Mouse (Mus musculus) mature B cell (primary cell): ENCODE results near the gene Ucn.

Source experiments
- in situ Hi-C: fragments of 300-500 bp; cut with MboI; formaldehyde crosslinking; loops from 2 replicates; pipeline ENCODE4 v1.14.3; 2019

The Ucn gene

GRCm38 (mm10) chr5:31138241-31138967 lies at the start of gene Ucn:
TSS of gene Ucn (minus strand) at chr5:31138829.
- in situ Hi-C loops: no loop called here

GRCm38 (mm10) chr5:31183678-31184077 lies 45.0 kb upstream of the Ucn start:
- in situ Hi-C loops: no loop called here

DNA sequence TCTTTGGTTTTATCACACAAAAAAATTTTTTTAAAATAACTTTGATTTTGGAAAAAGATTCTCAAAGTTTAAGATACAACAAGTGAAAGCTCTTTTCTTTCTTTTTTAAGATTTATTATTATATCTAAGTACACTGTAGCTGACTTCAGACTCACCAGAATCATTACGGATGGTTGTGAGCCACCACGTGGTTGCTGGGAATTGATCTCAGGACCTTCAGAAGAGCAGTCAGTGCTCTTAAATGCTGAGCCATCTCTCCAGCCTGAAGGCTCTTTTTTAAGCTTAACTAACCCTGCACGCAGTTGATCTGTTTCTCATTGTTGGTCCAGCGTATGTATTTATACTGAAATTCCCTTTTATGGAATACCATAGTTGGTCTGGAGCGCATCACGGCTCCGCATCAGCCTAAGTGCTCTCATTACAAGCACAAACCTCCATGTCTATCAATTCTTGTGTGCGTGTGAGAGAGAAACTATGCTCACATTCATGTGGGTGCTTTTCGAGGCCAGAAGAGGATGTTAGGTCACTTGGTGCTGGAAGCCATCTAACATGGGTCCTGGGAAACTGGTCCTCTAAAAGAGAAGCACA lies 42.6 kb upstream of the Ucn start:
- in situ Hi-C loops: no loop called here

DNA sequence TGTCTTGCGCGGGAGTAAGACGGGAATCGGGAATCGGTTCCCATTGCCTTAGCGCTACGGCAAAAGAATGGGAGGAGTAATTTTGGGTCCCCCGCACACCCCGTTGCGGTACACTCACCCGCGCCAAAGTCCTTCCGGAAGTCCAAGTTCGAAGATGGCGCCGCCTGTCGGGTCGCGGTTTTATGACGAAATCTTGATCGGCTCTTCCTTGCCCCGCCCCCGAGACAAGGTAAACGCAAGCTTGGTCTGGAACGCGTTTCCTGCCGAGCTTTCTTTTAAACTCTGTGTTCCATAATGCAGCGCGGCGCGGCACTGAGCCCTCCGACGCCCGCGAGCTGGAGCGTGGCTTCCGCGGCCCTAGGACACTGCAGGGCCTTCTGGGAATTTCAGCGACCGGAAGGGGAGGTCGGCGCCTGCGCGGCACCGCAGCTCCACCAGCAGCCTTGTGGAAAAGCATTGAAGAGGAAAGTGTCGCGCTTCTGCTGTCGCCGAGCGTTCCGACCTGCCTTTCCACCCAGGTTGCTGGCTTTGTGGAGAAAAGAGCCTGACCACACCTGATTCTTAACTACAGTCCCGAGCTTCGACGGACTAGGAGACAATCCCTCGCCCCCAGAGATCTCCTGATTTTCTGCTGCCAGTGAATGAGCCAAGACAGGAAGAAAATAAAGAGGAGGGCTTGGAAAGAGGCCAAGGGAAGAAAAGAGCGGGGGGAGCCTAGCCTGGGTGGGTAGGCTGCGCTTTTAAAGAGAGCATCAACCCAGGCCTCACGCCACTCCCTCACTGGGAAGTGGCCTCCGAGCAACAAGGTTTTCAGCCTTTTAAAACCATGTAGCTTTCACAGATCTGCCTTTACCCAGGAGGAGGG lies 41.4 kb upstream of the Ucn start, which contains the start of the genes Gm29609 and Gtf3c2:
Gm29609 (minus strand) TSS at position 146 of the 865 bp plus-strand sequence.
Gtf3c2 (minus strand) TSS at position 379 of the 865 bp plus-strand sequence.
- in situ Hi-C loops: no loop called here

- in situ Hi-C loops: no loop called here
These were observed 40.7 kb upstream of the Ucn start for GRCm38 (mm10) chr5:31179301-31179765.

DNA sequence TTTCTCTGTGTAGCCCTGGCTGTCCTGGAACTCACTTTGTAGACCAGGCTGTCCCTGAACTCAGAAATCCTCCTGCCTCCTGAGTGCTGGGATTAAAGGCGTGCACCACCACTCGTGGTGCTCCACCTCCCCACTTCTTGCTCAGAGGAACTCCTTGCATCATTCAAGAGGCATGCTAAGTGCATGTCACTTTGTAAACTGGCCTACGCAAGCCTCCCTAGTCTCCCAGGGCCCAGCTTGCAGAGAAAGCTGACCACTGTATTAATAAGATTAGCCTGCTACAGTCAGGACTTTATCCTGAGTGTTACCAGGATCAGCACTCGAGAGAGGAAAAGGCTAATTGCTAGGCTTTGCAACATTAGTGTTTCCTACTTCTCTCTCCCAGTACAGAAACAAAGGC lies 30.0 kb upstream of the Ucn start:
- in situ Hi-C loops: no loop called here

DNA sequence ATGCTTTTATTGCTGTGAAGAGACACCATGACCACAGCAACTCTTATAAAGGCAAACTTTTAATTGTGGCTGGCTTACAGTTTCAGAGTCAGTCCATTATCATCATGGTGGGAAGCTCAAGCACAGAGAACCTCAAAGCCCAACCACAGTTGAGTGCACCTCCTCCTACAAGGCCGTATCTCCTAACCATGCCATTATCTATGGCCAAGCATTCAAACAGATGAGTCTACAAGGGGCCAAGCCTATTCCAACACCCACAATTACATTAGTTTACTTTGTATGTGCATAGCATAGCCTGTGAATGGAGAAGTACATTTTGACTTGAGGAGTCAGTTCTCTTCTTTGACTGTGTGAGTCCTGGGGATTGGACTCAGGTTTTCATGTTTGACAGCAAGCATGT lies 26.2 kb upstream of the Ucn start:
- in situ Hi-C loops: no loop called here

GRCm38 (mm10) chr5:31162462-31162861 lies 23.8 kb upstream of the Ucn start:
- in situ Hi-C loops: no loop called here

DNA sequence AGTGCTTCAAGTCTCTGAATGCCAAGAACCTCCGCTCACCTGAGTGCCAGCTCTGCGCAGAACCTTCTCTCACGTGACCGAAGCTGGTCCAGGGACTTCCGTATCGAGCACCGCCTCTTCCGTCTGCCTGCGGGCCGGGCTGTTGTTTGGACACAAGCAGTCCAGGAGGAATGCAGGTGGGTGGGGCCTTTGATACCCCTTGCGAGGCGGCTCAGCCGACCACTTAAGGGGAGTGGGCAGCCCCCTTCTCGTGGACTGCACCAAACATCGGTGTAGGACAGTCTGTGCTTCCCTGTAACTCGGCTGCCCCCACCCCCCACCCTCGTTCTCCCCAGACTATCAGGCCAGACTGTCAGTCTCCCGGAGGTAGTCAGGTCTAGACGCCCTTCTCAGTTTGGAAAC lies 15.5 kb upstream of the Ucn start, which contains the start of gene Mpv17:
Mpv17 (minus strand) TSS at position 100 of the 402 bp plus-strand sequence.
- in situ Hi-C loops: no loop called here

GRCm38 (mm10) chr5:31153516-31154151 lies 15.0 kb upstream of the Ucn start:
- in situ Hi-C loops: no loop called here

DNA sequence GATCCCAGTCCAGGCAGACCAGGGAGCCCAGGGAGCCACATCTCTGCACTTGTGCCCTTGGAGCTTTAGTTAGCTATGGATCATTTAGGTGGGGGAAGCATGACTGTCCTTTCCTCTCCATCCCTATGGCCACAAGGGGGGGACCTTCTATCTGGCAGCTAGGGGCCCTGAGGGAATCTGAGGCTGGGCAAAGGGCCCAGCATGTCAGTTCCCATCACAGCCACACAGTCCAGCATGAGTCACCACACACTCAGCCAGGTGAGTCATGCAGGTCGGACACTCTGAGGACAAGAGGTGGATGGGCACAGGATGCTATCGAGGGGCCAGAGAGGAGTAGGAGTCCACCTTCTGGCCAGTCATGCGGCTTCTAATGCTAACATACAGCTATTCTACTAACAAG lies 13.1 kb upstream of the Ucn start:
- in situ Hi-C loops: no loop called here

DNA sequence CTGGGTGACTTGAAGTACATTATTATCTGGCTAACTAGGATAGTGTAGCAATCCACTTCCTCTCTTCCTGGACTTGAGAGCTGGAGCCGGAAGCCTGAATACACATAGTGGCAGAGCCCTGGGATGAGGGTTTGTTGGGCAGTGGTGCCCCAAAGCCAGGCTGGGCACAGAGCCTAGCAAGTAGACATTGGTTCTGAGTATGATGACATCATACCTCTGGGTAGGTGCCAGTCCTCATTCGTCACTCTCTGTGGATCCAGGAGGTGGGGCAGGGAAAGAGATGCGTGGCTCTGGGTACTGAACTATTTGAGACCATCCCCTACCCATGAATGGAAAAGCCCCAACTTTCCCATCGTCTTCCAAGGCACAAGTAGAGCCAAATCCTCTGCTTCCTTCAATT lies 11.2 kb upstream of the Ucn start:
- in situ Hi-C loops: no loop called here

DNA sequence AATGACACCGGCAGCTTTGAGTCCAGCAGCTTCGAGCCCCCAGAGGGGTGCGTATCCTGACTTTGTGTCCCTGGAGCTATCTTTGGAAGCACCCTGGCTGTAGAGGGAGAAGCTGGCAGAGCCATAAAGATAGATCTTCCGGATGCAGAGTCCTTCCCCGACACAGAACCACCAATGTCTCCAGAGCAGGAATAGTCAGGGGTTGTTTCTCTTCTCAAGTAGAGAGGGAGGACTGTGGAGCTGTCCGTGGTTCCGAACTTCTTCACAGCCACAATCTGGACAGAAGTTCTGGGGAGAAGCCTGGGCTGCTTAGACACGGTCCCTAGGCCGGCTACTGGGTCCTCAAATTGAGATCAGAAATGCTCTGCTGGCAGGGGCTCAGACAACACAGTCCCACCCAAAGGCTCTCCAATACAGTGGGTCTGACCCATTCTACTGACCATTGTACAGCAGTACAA lies 368 bp upstream of the Ucn start:
- in situ Hi-C loops: no loop called here

DNA sequence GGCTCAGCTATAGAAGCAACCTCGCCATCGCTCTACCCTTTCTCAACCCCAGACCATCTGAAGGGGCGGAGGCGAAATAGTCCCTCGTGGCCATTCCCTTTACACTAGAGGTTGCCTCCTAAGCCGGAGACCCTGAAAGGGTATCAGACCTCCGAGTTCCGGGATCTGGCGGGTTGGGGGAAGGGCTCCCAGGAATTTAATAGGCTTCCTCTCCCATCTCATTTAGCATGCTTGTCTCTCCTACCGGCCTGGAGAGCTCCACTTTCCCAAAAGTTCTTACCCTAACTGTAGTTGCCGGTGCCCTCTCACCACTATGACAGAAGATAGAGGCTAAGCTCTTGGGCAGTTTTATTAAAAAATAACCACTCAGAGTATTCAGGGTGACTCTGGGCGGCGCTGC lies 971 bp downstream of the Ucn start:
- in situ Hi-C loops: no loop called here

- in situ Hi-C loops: no loop called here
These were observed 1.8 kb downstream of the Ucn start for GRCm38 (mm10) chr5:31136730-31137424.

GRCm38 (mm10) chr5:31126050-31126449 lies 12.6 kb downstream of the Ucn start:
- in situ Hi-C loops: no loop called here

DNA sequence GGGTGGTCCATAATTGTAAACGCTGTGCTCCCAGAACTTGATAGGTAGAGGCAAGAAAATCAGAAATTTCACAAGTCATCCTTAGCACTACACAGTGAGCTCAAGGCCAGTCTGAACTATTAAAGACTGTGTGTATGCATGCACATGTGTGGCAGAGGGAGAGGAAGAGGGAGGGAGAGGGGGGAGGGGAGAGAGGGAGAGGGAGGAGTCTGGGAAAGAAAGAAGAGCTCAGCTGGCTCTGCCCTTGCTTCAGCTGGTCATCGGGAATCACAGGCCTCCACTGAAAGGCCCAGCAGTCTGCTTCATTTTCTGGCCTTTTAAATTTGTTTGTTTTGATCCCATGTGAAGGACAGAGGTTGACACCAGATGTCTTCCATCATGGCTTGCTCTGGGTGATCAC lies 15.1 kb downstream of the Ucn start:
- in situ Hi-C loops: no loop called here

DNA sequence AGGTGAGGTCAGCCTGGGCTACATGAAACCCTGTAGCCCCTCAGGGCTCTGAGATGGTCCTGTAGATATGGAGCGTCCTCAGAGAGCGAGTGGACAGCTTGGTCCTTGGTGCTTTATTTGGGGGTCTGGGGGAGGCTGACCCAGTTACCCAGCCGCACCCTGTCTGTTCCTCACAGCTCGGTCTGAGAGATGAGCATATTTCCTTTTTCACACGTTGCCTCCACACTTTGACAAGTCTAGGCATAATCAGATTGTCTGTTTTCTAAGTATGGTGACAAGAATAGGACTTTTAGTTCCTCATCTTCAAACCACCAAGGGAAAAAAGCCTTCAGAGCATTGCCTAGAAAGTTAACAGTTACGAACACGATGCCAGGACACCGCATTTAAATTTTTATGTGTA lies 17.5 kb downstream of the Ucn start:
- in situ Hi-C loops: no loop called here

DNA sequence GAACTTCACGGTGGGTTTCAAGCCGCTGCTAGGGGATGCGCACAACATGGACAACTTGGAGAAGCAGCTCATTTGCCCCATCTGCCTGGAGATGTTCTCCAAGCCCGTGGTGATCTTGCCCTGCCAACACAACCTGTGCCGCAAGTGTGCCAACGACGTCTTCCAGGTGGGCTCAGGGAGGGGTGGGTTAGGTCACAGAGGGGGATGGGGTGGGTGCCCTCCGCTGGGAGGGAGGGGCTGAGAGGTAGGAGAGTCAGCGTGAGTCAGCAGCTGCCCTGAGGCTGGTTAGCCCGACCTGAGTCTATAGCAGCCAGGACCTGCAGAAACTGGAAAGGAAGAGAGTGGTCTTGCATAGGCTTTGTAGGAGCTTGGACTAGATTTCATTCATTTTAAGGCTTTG lies 21.7 kb downstream of the Ucn start:
- in situ Hi-C loops: no loop called here

DNA sequence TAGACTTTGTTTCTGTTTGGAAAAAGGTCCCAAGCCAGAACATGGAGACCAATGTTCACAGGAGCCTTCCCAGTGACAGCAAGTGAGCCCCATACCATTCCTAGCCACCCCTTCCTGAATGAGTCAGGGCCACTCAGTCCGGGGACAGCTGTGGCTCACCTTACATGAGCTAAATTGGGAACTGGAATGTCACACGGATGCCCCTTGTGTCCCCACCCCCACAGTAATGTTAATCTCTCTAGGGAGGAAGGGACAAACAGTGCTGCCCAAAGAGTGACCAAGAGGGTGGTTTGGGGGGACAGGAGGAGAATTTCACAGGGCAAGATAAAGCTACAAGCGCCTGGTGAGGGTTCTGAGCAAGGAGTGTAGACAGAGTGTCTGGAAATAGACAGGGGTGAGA lies 22.3 kb downstream of the Ucn start, which contains the start of gene Trim54:
Trim54 (plus strand) TSS at position 359 of the 400 bp plus-strand sequence.
- in situ Hi-C loops: no loop called here

- in situ Hi-C loops: no loop called here
These were observed 27.8 kb downstream of the Ucn start for GRCm38 (mm10) chr5:31110781-31111180.
